Mouse (Mus musculus): Measurements from ENCODE around the gene Selenoo. TPM values are rescaled to one million over a fixed set of nuclear protein-coding genes. Genes with fewer than 3 reads are reported as not detected.
A peak's percentile ranks its signal among the peaks of the same experiment; 100 is the strongest.

The Selenoo gene
- polyA plus RNA-seq (2016; fragmentation: Nextera tagmentation; extraction: Ambion mirVana): 10.6 and 13.9 TPM in 2 replicates

- Histone ChIP-seq H3K27me3 (ENCODE audit: low read depth, poor library complexity, severe bottlenecking) (no peaks in the 10 kb centered on the region), H3K9me3 (replicated peaks) (no peaks in the 10 kb centered on the region), H3K36me3 (peaks cover 54% of the 10 kb centered on the region), H3K27ac (peak within 1 kb of the TSS; percentile 89), H3K4me3 (peak within 1 kb of the TSS; percentile 92), H3K4me1 (peaks cover 26% of the 10 kb centered on the region)
- 3% methylated on average over 38 of the region's 38 CpGs for WGBS
- DNase-seq (ENCODE audit: low spot score): peak; percentile 92
These were observed at the start of gene Selenoo for GRCm38 (mm10) chr15:89088607-89089247. Gene Selenoo, plus strand, starts transcription at chr15:89089084.

GRCm38 (mm10) chr15:89044381-89044780, 44.5 kb upstream of the Selenoo start:
- H3K27ac ChIP-seq: no peak overlapping the region
- H3K27me3 ChIP-seq (ENCODE audit: low read depth, poor library complexity, severe bottlenecking): no peaks in the 10 kb centered on the region
- peaks cover 4% of the 10 kb centered on the region; the same call in 1 of the 2 replicates for H3K9me3 ChIP-seq (replicated peaks)
- no peaks in the 10 kb centered on the region for H3K4me1 ChIP-seq
- DNase-seq (ENCODE audit: low spot score): no peak
- H3K36me3 ChIP-seq: no peaks in the 10 kb centered on the region
- 84% methylated on average over 5 of the region's 5 CpGs for WGBS
- H3K4me3 ChIP-seq: no peak overlapping the region

- Histone ChIP-seq H3K4me1 (no peaks in the 10 kb centered on the region), H3K4me3 (no peak overlapping the region), H3K27ac (no peak overlapping the region), H3K27me3 (ENCODE audit: low read depth, poor library complexity, severe bottlenecking) (no peaks in the 10 kb centered on the region), H3K9me3 (replicated peaks) (peaks cover 4% of the 10 kb centered on the region; the same call in 1 of the 2 replicates), H3K36me3 (no peaks in the 10 kb centered on the region)
- DNase-seq (ENCODE audit: low spot score): no peak
- 81% methylated on average over 4 of the region's 4 CpGs for WGBS
These were observed 42.5 kb upstream of the Selenoo start for GRCm38 (mm10) chr15:89046356-89046755.

- 91% methylated on average over 7 of the region's 7 CpGs for WGBS
- no peak for DNase-seq (ENCODE audit: low spot score)
These were observed 34.2 kb upstream of the Selenoo start for GRCm38 (mm10) chr15:89054666-89055065.

GRCm38 (mm10) chr15:89058736-89059135, 30.1 kb upstream of the Selenoo start:
- peaks cover 88% of the 10 kb centered on the region for H3K27me3 ChIP-seq (ENCODE audit: low read depth, poor library complexity, severe bottlenecking)
- H3K4me1 ChIP-seq: peaks cover 12% of the 10 kb centered on the region
- 36% methylated on average over 6 of the region's 6 CpGs for WGBS
- H3K4me3 ChIP-seq: peak overlapping the region; percentile 79
- no peaks in the 10 kb centered on the region for H3K36me3 ChIP-seq
- DNase-seq (ENCODE audit: low spot score): no peak
- H3K9me3 ChIP-seq (replicated peaks): no peaks in the 10 kb centered on the region
- H3K27ac ChIP-seq: no peak overlapping the region

More at GRCm38 (mm10) chr15:89054666-89055065, 34.2 kb upstream of the Selenoo start:
- peaks cover 48% of the 10 kb centered on the region for H3K27me3 ChIP-seq (ENCODE audit: low read depth, poor library complexity, severe bottlenecking)
- no peaks in the 10 kb centered on the region for H3K36me3 ChIP-seq
- H3K27ac ChIP-seq: no peak overlapping the region
- no peaks in the 10 kb centered on the region for H3K9me3 ChIP-seq (replicated peaks)
- H3K4me1 ChIP-seq: peaks cover 5% of the 10 kb centered on the region
- no peak overlapping the region for H3K4me3 ChIP-seq

- WGBS: 2% methylated on average over 45 of the region's 57 CpGs
- H3K27ac ChIP-seq: peak within 1 kb of the TSS; percentile 82
- DNase-seq (ENCODE audit: low spot score): peak; percentile 61
- peaks cover 12% of the 10 kb centered on the region for H3K4me1 ChIP-seq
- peak within 1 kb of the TSS; percentile 79 for H3K4me3 ChIP-seq
- H3K9me3 ChIP-seq (replicated peaks): no peaks in the 10 kb centered on the region
- no peaks in the 10 kb centered on the region for H3K36me3 ChIP-seq
- peaks cover 94% of the 10 kb centered on the region for H3K27me3 ChIP-seq (ENCODE audit: low read depth, poor library complexity, severe bottlenecking)
These were observed 29.5 kb upstream of the Selenoo start, which contains the start of gene Panx2 for GRCm38 (mm10) chr15:89059161-89059931. Gene Panx2, plus strand, starts transcription at chr15:89059734.

- peaks cover 99% of the 10 kb centered on the region for H3K27me3 ChIP-seq (ENCODE audit: low read depth, poor library complexity, severe bottlenecking)
- H3K27ac ChIP-seq: peak overlapping the region; percentile 82
- WGBS: 2% methylated on average over 47 of the region's 48 CpGs
- H3K9me3 ChIP-seq (replicated peaks): no peaks in the 10 kb centered on the region
- peak overlapping the region; percentile 79 for H3K4me3 ChIP-seq
- DNase-seq (ENCODE audit: low spot score): peak; percentile 74
- no peaks in the 10 kb centered on the region for H3K36me3 ChIP-seq
- H3K4me1 ChIP-seq: peaks cover 12% of the 10 kb centered on the region
These were observed 28.7 kb upstream of the Selenoo start for GRCm38 (mm10) chr15:89060032-89060681.

- no peak overlapping the region for H3K4me3 ChIP-seq
- H3K27me3 ChIP-seq (ENCODE audit: low read depth, poor library complexity, severe bottlenecking): peaks cover 99% of the 10 kb centered on the region
- 84% methylated on average over 12 of the region's 12 CpGs for WGBS
- H3K27ac ChIP-seq: no peak overlapping the region
- peaks cover 12% of the 10 kb centered on the region for H3K4me1 ChIP-seq
- H3K9me3 ChIP-seq (replicated peaks): no peaks in the 10 kb centered on the region
- no peak for DNase-seq (ENCODE audit: low spot score)
- no peaks in the 10 kb centered on the region for H3K36me3 ChIP-seq
These were observed 27.9 kb upstream of the Selenoo start for GRCm38 (mm10) chr15:89060811-89061460.

- Histone ChIP-seq H3K27ac (no peak overlapping the region), H3K27me3 (ENCODE audit: low read depth, poor library complexity, severe bottlenecking) (peaks cover 100% of the 10 kb centered on the region), H3K36me3 (no peaks in the 10 kb centered on the region), H3K9me3 (replicated peaks) (no peaks in the 10 kb centered on the region), H3K4me1 (peaks cover 12% of the 10 kb centered on the region), H3K4me3 (no peak overlapping the region)
- no peak for DNase-seq (ENCODE audit: low spot score)
- 90% methylated on average over 6 of the region's 6 CpGs for WGBS
These were observed 26.9 kb upstream of the Selenoo start for GRCm38 (mm10) chr15:89061761-89062517.

GRCm38 (mm10) chr15:89062518-89062910, 26.4 kb upstream of the Selenoo start:
- 92% methylated on average over 5 of the region's 5 CpGs for WGBS
- Histone ChIP-seq H3K27ac (no peak overlapping the region), H3K4me1 (peaks cover 16% of the 10 kb centered on the region), H3K27me3 (ENCODE audit: low read depth, poor library complexity, severe bottlenecking) (peaks cover 100% of the 10 kb centered on the region), H3K4me3 (no peak overlapping the region), H3K36me3 (no peaks in the 10 kb centered on the region), H3K9me3 (replicated peaks) (no peaks in the 10 kb centered on the region)
- DNase-seq (ENCODE audit: low spot score): no peak

- no peak overlapping the region for H3K27ac ChIP-seq
- no peaks in the 10 kb centered on the region for H3K36me3 ChIP-seq
- H3K4me1 ChIP-seq: peaks cover 21% of the 10 kb centered on the region
- no peaks in the 10 kb centered on the region for H3K9me3 ChIP-seq (replicated peaks)
- 67% methylated on average over 7 of the region's 7 CpGs for WGBS
- no peak for DNase-seq (ENCODE audit: low spot score)
- H3K4me3 ChIP-seq: no peak overlapping the region
- peaks cover 100% of the 10 kb centered on the region for H3K27me3 ChIP-seq (ENCODE audit: low read depth, poor library complexity, severe bottlenecking)
These were observed 25.9 kb upstream of the Selenoo start for GRCm38 (mm10) chr15:89063001-89063400.

- peaks cover 100% of the 10 kb centered on the region for H3K27me3 ChIP-seq (ENCODE audit: low read depth, poor library complexity, severe bottlenecking)
- H3K27ac ChIP-seq: no peak overlapping the region
- DNase-seq (ENCODE audit: low spot score): no peak
- peaks cover 27% of the 10 kb centered on the region for H3K4me1 ChIP-seq
- WGBS: 70% methylated on average over 6 of the region's 6 CpGs
- no peak overlapping the region for H3K4me3 ChIP-seq
- H3K9me3 ChIP-seq (replicated peaks): no peaks in the 10 kb centered on the region
- no peaks in the 10 kb centered on the region for H3K36me3 ChIP-seq
These were observed 25.3 kb upstream of the Selenoo start for GRCm38 (mm10) chr15:89063536-89063935.

Data from limb, embryonic 10.5 days (tissue).